Mouse (Mus musculus): ENCODE measurements around the gene Fam187b. TPM values are rescaled to one million over a fixed set of nuclear protein-coding genes. Genes with fewer than 3 reads are reported as not detected.

Gene Fam187b
- total and polyA plus RNA-seq, 3 experiments, result not detected

- no peak for TF ChIP-seq ELF1 (IDR thresholded peaks at IDR 0.05; ENCODE audit: low read depth, low read length)
- TF ChIP-seq ZKSCAN1 (IDR thresholded peaks at IDR 0.05; ENCODE audit: low read depth, low read length), result no peak
- no peak for TF ChIP-seq POLR2AphosphoS2 (IDR thresholded peaks at IDR 0.05; ENCODE audit: low read length)
- no peak for TF ChIP-seq ZNF384 (IDR thresholded peaks at IDR 0.05; ENCODE audit: low read depth, low read length)
- TF ChIP-seq USF2 (IDR thresholded peaks at IDR 0.05; ENCODE audit: borderline replicate concordance in 1 of 2, insufficient read depth in 1 of 2, low read depth in 1 of 2, low read length in 2 of 2), result no peak
- TF ChIP-seq KAT2A (conservative IDR thresholded peaks at IDR 0.05; ENCODE audit: low read depth, low read length), result no peak
- TF ChIP-seq NELFE (IDR thresholded peaks at IDR 0.05; ENCODE audit: low read depth, low read length), result no peak
- no peak for TF ChIP-seq EP300 (IDR thresholded peaks at IDR 0.05; ENCODE audit: low read depth in 1 of 2, low read length in 2 of 2)
- no peak for TF ChIP-seq RCOR1 (IDR thresholded peaks at IDR 0.05; ENCODE audit: low read depth, low read length)
- TF ChIP-seq CTCF (IDR thresholded peaks at IDR 0.05 in 2 of 3, conservative IDR thresholded peaks at IDR 0.05 in 1 of 3; ENCODE audit: control insufficient read depth in 1 of 3, insufficient read depth in 1 of 3, low read depth in 2 of 3, low read length in 3 of 3, poor library complexity in 1 of 3, severe bottlenecking in 1 of 3), result no peak
- TF ChIP-seq ZMIZ1 (IDR thresholded peaks at IDR 0.05; ENCODE audit: low read depth, low read length), result no peak
- TF ChIP-seq TCF12 (IDR thresholded peaks at IDR 0.05; ENCODE audit: low read depth, low read length), result no peak
- TF ChIP-seq POLR2A (IDR thresholded peaks at IDR 0.05; ENCODE audit: control insufficient read depth in 1 of 2, insufficient read depth in 1 of 2, low read depth in 1 of 2, low read length in 2 of 2, poor library complexity in 1 of 2), result no peak
- TF ChIP-seq GABPA (IDR thresholded peaks at IDR 0.05; ENCODE audit: low read depth, low read length), result no peak
- TF ChIP-seq GATA1 (IDR thresholded peaks at IDR 0.05; ENCODE audit: low read depth, low read length), result no peak
- no peak for TF ChIP-seq POLR2AphosphoS5 (IDR thresholded peaks at IDR 0.05; ENCODE audit: borderline replicate concordance, low read depth, low read length)
- H3K9me3 ChIP-seq (replicated peaks; ENCODE audit: insufficient read depth, low read length), result no peaks in the 10 kb centered on the region
- H3K79me2 ChIP-seq (ENCODE audit: control insufficient read depth, insufficient read depth, low read length, poor library complexity), result no peaks in the 10 kb centered on the region; the same call in 1 of the 2 replicates
- H3K9ac ChIP-seq (ENCODE audit: control insufficient read depth, low read depth, low read length, poor library complexity, severe bottlenecking), result peak overlapping the region; percentile 48
- H3K27ac ChIP-seq (ENCODE audit: control insufficient read depth, low read depth, low read length), result peak overlapping the region; percentile 91
- peaks cover 14 to 37% of the 10 kb centered on the region in 2 experiments for H3K4me1 ChIP-seq (ENCODE audit: control insufficient read depth in 1 of 2, insufficient read depth in 2 of 2, low read length in 2 of 2)
- no peaks in the 10 kb centered on the region for H3K27me3 ChIP-seq (ENCODE audit: control insufficient read depth in 1 of 2, insufficient read depth in 2 of 2, low read length in 2 of 2)
- peak; percentile 77 for DNase-seq (ENCODE audit: low read depth, low spot score)
- H3K4me3 ChIP-seq (ENCODE audit: control insufficient read depth in 1 of 2, insufficient read depth in 1 of 2, low read depth in 2 of 2, low read length in 2 of 2), result peak overlapping the region; percentile 42 to 62
- peaks cover 0 to 21% of the 10 kb centered on the region in 2 experiments; a peak in 2 of 4 replicates for H3K36me3 ChIP-seq (ENCODE audit: control insufficient read depth in 1 of 2, insufficient read depth in 2 of 2, low read length in 2 of 2)
Observed at GRCm38 (mm10) chr7:31035291-31035690, 61.7 kb downstream of the Fam187b start.

GRCm38 (mm10) chr7:31036917-31037316 is 63.3 kb downstream of the Fam187b start:
- peak overlapping the region; percentile 64 to 71 for H3K4me3 ChIP-seq (ENCODE audit: control insufficient read depth in 1 of 2, insufficient read depth in 1 of 2, low read depth in 2 of 2, low read length in 2 of 2)
- H3K27ac ChIP-seq (ENCODE audit: control insufficient read depth, low read depth, low read length), result peak overlapping the region; percentile 73
- DNase-seq (ENCODE audit: low read depth, low spot score), result peak; percentile 96
- no peaks in the 10 kb centered on the region; the same call in 1 of the 2 replicates for H3K79me2 ChIP-seq (ENCODE audit: control insufficient read depth, insufficient read depth, low read length, poor library complexity)
- H3K4me1 ChIP-seq (ENCODE audit: control insufficient read depth in 1 of 2, insufficient read depth in 2 of 2, low read length in 2 of 2), result peaks cover 14 to 47% of the 10 kb centered on the region in 2 experiments
- H3K27me3 ChIP-seq (ENCODE audit: control insufficient read depth in 1 of 2, insufficient read depth in 2 of 2, low read length in 2 of 2), result no peaks in the 10 kb centered on the region
- peaks cover 0 to 26% of the 10 kb centered on the region in 2 experiments; a peak in 2 of 4 replicates for H3K36me3 ChIP-seq (ENCODE audit: control insufficient read depth in 1 of 2, insufficient read depth in 2 of 2, low read length in 2 of 2)
- no peaks in the 10 kb centered on the region for H3K9me3 ChIP-seq (replicated peaks; ENCODE audit: insufficient read depth, low read length)
- H3K9ac ChIP-seq (ENCODE audit: control insufficient read depth, low read depth, low read length, poor library complexity, severe bottlenecking), result peak overlapping the region; percentile 73
- TF ChIP-seq CTCF (IDR thresholded peaks at IDR 0.05 in 2 of 3, conservative IDR thresholded peaks at IDR 0.05 in 1 of 3; ENCODE audit: control insufficient read depth in 1 of 3, insufficient read depth in 1 of 3, low read depth in 2 of 3, low read length in 3 of 3, poor library complexity in 1 of 3, severe bottlenecking in 1 of 3), result no peak
- TF ChIP-seq POLR2A (IDR thresholded peaks at IDR 0.05; ENCODE audit: control insufficient read depth in 1 of 2, insufficient read depth in 1 of 2, low read depth in 1 of 2, low read length in 2 of 2, poor library complexity in 1 of 2), result peak; percentile 60 to 90
- TF ChIP-seq GABPA (IDR thresholded peaks at IDR 0.05; ENCODE audit: low read depth, low read length), result no peak
- no peak for TF ChIP-seq E2F4 (IDR thresholded peaks at IDR 0.05; ENCODE audit: borderline replicate concordance, low read depth, low read length)
- peak; percentile 87 for TF ChIP-seq TBP (IDR thresholded peaks at IDR 0.05; ENCODE audit: low read depth, low read length)
- peak; percentile 63 for TF ChIP-seq SIN3A (IDR thresholded peaks at IDR 0.05; ENCODE audit: low read length)
- peak; percentile 68 for TF ChIP-seq NELFE (IDR thresholded peaks at IDR 0.05; ENCODE audit: low read depth, low read length)
- peak; percentile 97 for TF ChIP-seq USF1 (IDR thresholded peaks at IDR 0.05; ENCODE audit: low read depth, low read length)
- TF ChIP-seq USF2 (IDR thresholded peaks at IDR 0.05; ENCODE audit: borderline replicate concordance in 1 of 2, insufficient read depth in 1 of 2, low read depth in 1 of 2, low read length in 2 of 2), result peak in 1 of 2 experiments; percentile 86; a peak in 2 of 4 replicates
- peak; percentile 91 for TF ChIP-seq POLR2AphosphoS2 (IDR thresholded peaks at IDR 0.05; ENCODE audit: low read length)
- TF ChIP-seq CHD2 (IDR thresholded peaks at IDR 0.05; ENCODE audit: low read length), result peak; percentile 23; the same call in 1 of the 2 replicates
- no peak for TF ChIP-seq NRF1 (IDR thresholded peaks at IDR 0.05; ENCODE audit: insufficient read depth, low read depth, low read length, poor library complexity, severe bottlenecking)
- 0 out of 2 replicates have a peak, but pooled peaks have one; percentile 9 for TF ChIP-seq TCF12 (IDR thresholded peaks at IDR 0.05; ENCODE audit: low read depth, low read length)
- no peak for TF ChIP-seq ZNF384 (IDR thresholded peaks at IDR 0.05; ENCODE audit: low read depth, low read length)
- no peak for TF ChIP-seq BHLHE40 (IDR thresholded peaks at IDR 0.05; ENCODE audit: borderline replicate concordance, low read depth, low read length)
- TF ChIP-seq MXI1 (IDR thresholded peaks at IDR 0.05; ENCODE audit: low read depth, low read length), result peak; percentile 28; the same call in 1 of the 2 replicates
- TF ChIP-seq HCFC1 (IDR thresholded peaks at IDR 0.05; ENCODE audit: low read depth, low read length), result peak; percentile 63
- no peak for TF ChIP-seq CHD1 (IDR thresholded peaks at IDR 0.05; ENCODE audit: low read depth, low read length)
- TF ChIP-seq RCOR1 (IDR thresholded peaks at IDR 0.05; ENCODE audit: low read depth, low read length), result no peak
- peak; percentile 76 for TF ChIP-seq MAX (IDR thresholded peaks at IDR 0.05; ENCODE audit: low read length)
- TF ChIP-seq ZKSCAN1 (IDR thresholded peaks at IDR 0.05; ENCODE audit: low read depth, low read length), result no peak
- peak; percentile 91 for TF ChIP-seq ELF1 (IDR thresholded peaks at IDR 0.05; ENCODE audit: low read depth, low read length)
- TF ChIP-seq ZMIZ1 (IDR thresholded peaks at IDR 0.05; ENCODE audit: low read depth, low read length), result peak; percentile 87; the same call in 1 of the 2 replicates
- no peak for TF ChIP-seq GATA1 (IDR thresholded peaks at IDR 0.05; ENCODE audit: low read depth, low read length)
- no peak for TF ChIP-seq KAT2A (conservative IDR thresholded peaks at IDR 0.05; ENCODE audit: low read depth, low read length)

All from MEL (cell line).